Mouse (Mus musculus) testis, adult 10 weeks (tissue): Measurements from ENCODE around the gene Zfp950. TPM values are rescaled to one million over a fixed set of nuclear protein-coding genes. Genes with fewer than 3 reads are reported as not detected.

Experiments used
- polyA plus RNA-seq: library from polyadenylated mRNA; stranded (reverse); fragments of 350-450 nt; fragmentation: Illumina TruSeq; extraction: RNeasy Lipid Tissue Mini Kit (QIAGEN cat#74804); gene quantifications from one replicate; pipeline ENCODE4 v1.2.3, GENCODE M21; 2014; ENCODE audit warnings: low read depth, low replicate concordance

Gene Zfp950
- polyA plus RNA-seq = 21.2 TPM

GRCm38 (mm10) chr19:61140342-61141206 lies at the start of gene Zfp950:
Zfp950 (minus strand) TSS chr19:61140840.

GRCm38 (mm10) chr19:61183590-61183989 lies 43.0 kb upstream of the Zfp950 start, which contains the start of gene Gm6020:
Gm6020 (plus strand) TSS chr19:61183890.

GRCm38 (mm10) chr19:61175756-61176324 lies 35.2 kb upstream of the Zfp950 start, which contains the start of gene Gm7102:
Gm7102 (minus strand) TSS chr19:61176309.

Other genes starting within 250 kb of the Zfp950 start
- 2.8 TPM for gene Gm7102, start 35.5 kb upstream of the Zfp950 start, polyA plus RNA-seq
- gene Gm6020, start 43.0 kb upstream of the Zfp950 start, polyA plus RNA-seq = not detected
- gene Csf2ra, start 87.6 kb upstream of the Zfp950 start, polyA plus RNA-seq = 0.99 TPM
- gene Gm21060, start 156.2 kb upstream of the Zfp950 start, polyA plus RNA-seq = not detected